Mouse (Mus musculus): ENCODE measurements at regions not wholly inside any gene's neighbourhood (a gene's known extent, or its start where the extent isn't known, plus 50 kb on each side); places are given as distances from the start of the nearest gene placed in this dataset.

GRCm38 (mm10) chr5:64490445-64490950 is 312.7 kb upstream of the Klf3 start:
- no peak for ATAC-seq (replicated peaks; ENCODE audit: low read depth, poor library complexity, severe bottlenecking)

GRCm38 (mm10) chr5:64494429-64494828 is 308.8 kb upstream of the Klf3 start:
- ATAC-seq (replicated peaks; ENCODE audit: low read depth, poor library complexity, severe bottlenecking): no peak

- ATAC-seq (replicated peaks; ENCODE audit: low read depth, poor library complexity, severe bottlenecking): 0 out of 2 replicates have a peak, but pooled peaks have one; percentile 5
Measured at GRCm38 (mm10) chr5:64496853-64497252, 306.3 kb upstream of the Klf3 start.

- ATAC-seq (replicated peaks; ENCODE audit: low read depth, poor library complexity, severe bottlenecking): no peak
Measured at GRCm38 (mm10) chr5:64498431-64498830, 304.8 kb upstream of the Klf3 start.

GRCm38 (mm10) chr5:64499131-64499530 is 304.1 kb upstream of the Klf3 start:
- ATAC-seq (replicated peaks; ENCODE audit: low read depth, poor library complexity, severe bottlenecking): no peak

GRCm38 (mm10) chr5:64500413-64500812 is 302.8 kb upstream of the Klf3 start:
- no peak for ATAC-seq (replicated peaks; ENCODE audit: low read depth, poor library complexity, severe bottlenecking)

- ATAC-seq (replicated peaks; ENCODE audit: low read depth, poor library complexity, severe bottlenecking): no peak
Measured at GRCm38 (mm10) chr5:64500866-64501265, 302.3 kb upstream of the Klf3 start.

- no peak for ATAC-seq (replicated peaks; ENCODE audit: low read depth, poor library complexity, severe bottlenecking)
Measured at GRCm38 (mm10) chr5:64501746-64502145, 301.4 kb upstream of the Klf3 start.

- no peak for ATAC-seq (replicated peaks; ENCODE audit: low read depth, poor library complexity, severe bottlenecking)
Measured at GRCm38 (mm10) chr5:64503514-64503913, 299.7 kb upstream of the Klf3 start.

- ATAC-seq (replicated peaks; ENCODE audit: low read depth, poor library complexity, severe bottlenecking): no peak
Measured at GRCm38 (mm10) chr5:64504507-64504906, 298.7 kb upstream of the Klf3 start.

GRCm38 (mm10) chr5:64505227-64505834 is 297.9 kb upstream of the Klf3 start:
- peak; percentile 79 for ATAC-seq (replicated peaks; ENCODE audit: low read depth, poor library complexity, severe bottlenecking)

GRCm38 (mm10) chr5:64505835-64506600 is 297.2 kb upstream of the Klf3 start:
- peak; percentile 86 for ATAC-seq (replicated peaks; ENCODE audit: low read depth, poor library complexity, severe bottlenecking)

- no peak for ATAC-seq (replicated peaks; ENCODE audit: low read depth, poor library complexity, severe bottlenecking)
Measured at GRCm38 (mm10) chr5:64508565-64508964, 294.6 kb upstream of the Klf3 start.

- no peak for ATAC-seq (replicated peaks; ENCODE audit: low read depth, poor library complexity, severe bottlenecking)
Measured at GRCm38 (mm10) chr5:64513155-64513945, 289.8 kb upstream of the Klf3 start.

- no peak for ATAC-seq (replicated peaks; ENCODE audit: low read depth, poor library complexity, severe bottlenecking)
Measured at GRCm38 (mm10) chr5:64516115-64516665, 287.0 kb upstream of the Klf3 start.

- no peak for ATAC-seq (replicated peaks; ENCODE audit: low read depth, poor library complexity, severe bottlenecking)
Measured at GRCm38 (mm10) chr5:64517241-64517640, 285.9 kb upstream of the Klf3 start.

GRCm38 (mm10) chr5:64517835-64518234 is 285.4 kb upstream of the Klf3 start:
- no peak for ATAC-seq (replicated peaks; ENCODE audit: low read depth, poor library complexity, severe bottlenecking)

GRCm38 (mm10) chr5:64519036-64519435 is 284.2 kb upstream of the Klf3 start:
- no peak for ATAC-seq (replicated peaks; ENCODE audit: low read depth, poor library complexity, severe bottlenecking)

GRCm38 (mm10) chr5:64519731-64520130 is 283.5 kb upstream of the Klf3 start:
- ATAC-seq (replicated peaks; ENCODE audit: low read depth, poor library complexity, severe bottlenecking): no peak

GRCm38 (mm10) chr5:64521401-64521800 is 281.8 kb upstream of the Klf3 start:
- no peak for ATAC-seq (replicated peaks; ENCODE audit: low read depth, poor library complexity, severe bottlenecking)
